Mouse (Mus musculus) embryonic facial prominence, embryonic 15.5 days (tissue): ENCODE measurements around the gene Kif18a. TPM values are rescaled to one million over a fixed set of nuclear protein-coding genes. Genes with fewer than 3 reads are reported as not detected.

Source experiments
- ATAC-seq: fragments of 200-750 bp; cut with Nextera tagmentation; 2 replicates; pipeline ENCODE4 v1.8.0; 2017; ENCODE audit warnings: low read depth, moderate TSS enrichment; ENCODE audit not compliant: insufficient number of reproducible peaks, low FRiP score, low TSS enrichment
- H3K27ac ChIP-seq: fragments of 300-500 bp; sonication (generic); replicated peaks from 2 replicates; pipeline ENCODE4 v1.5.1; 2015; ENCODE audit warnings: mild to moderate bottlenecking, inconsistent platforms
- H3K27me3 ChIP-seq: fragments of 300-500 bp; sonication (generic); 2 replicates; pipeline ENCODE4 v1.6.1; 2015; ENCODE audit warnings: inconsistent platforms
- H3K36me3 ChIP-seq: fragments of 300-500 bp; sonication (generic); 2 replicates; pipeline ENCODE4 v1.6.1; 2015; ENCODE audit warnings: mild to moderate bottlenecking, inconsistent platforms
- H3K4me1 ChIP-seq: fragments of 300-500 bp; sonication (generic); 2 replicates; pipeline ENCODE4 v1.6.1; 2015; ENCODE audit warnings: inconsistent platforms
- H3K4me2 ChIP-seq: fragments of 300-500 bp; sonication (generic); replicated peaks from 2 replicates; pipeline ENCODE4 v1.6.1; 2015; ENCODE audit warnings: mild to moderate bottlenecking, inconsistent platforms
- H3K4me3 ChIP-seq: fragments of 300-500 bp; sonication (generic); replicated peaks from 2 replicates; pipeline ENCODE4 v1.5.1; 2015; ENCODE audit warnings: mild to moderate bottlenecking, inconsistent platforms
- H3K9ac ChIP-seq: fragments of 300-500 bp; sonication (generic); 2 replicates; pipeline ENCODE4 v1.6.1; 2015; ENCODE audit warnings: inconsistent platforms
- H3K9me3 ChIP-seq: fragments of 300-500 bp; sonication (generic); replicated peaks from 2 replicates; pipeline ENCODE4 v1.6.1; 2016; ENCODE audit warnings: inconsistent platforms
- WGBS: fragments of 180-500 bp; shearing (Covaris S2); methylation state at CpG from one replicate; pipeline ENCODE4 v1.1.7; 2015; 5-methylcytosine and 5-hydroxymethylcytosine counted together
- polyA plus RNA-seq: library from polyadenylated mRNA; unstranded; fragments of >200 nt; fragmentation: Nextera tagmentation; extraction: Ambion mirVana; gene quantifications from 2 replicates; pipeline ENCODE4 v1.2.1, GENCODE M21; 2015

Gene Kif18a
- polyA plus RNA-seq, 1 experiment from 2014 or later, result 15.3 TPM

DNA sequence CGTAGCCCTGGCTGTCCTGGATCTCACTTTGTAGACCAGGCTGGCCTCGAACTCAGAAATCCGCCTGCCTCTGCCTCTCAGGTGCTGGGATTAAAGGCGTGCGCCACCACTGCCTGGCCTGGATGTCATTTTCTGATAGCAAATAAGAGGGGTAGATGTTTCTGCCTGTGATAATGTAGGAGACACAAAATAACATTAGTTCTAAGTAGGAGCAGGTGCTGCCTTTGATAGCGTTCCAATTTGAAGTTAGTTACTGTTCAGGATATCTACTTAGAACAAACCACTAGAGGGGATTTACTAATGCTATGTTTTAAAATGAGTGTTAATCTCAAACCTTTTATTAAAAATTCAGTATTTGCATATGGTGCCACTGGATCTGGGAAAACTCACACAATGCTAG is 8.8 kb downstream of the Kif18a start:
- ATAC-seq, result no peak

DNA sequence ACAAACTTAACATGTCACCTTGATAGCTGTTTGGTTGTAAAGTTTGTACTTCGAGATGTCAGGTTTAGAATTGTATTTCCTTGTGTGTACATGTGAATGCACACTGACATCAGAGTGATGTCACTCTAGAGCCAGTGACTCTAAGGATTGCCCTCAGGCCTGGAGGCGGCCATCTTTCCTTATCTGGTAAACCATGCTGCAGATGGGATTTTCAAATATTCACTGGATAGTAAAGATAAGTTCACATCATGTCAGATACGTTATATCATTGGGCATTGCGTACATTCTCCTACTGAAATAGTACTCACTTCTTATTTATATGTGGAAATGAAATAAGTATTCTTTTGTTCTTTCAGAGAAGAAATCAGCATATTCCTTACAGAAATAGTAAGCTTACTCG is 15.7 kb downstream of the Kif18a start:
- H3K4me3 ChIP-seq, result no peak overlapping the region
- peaks cover 22% of the 10 kb centered on the region; the same call in 1 of the 2 replicates for H3K36me3 ChIP-seq
- 90% methylated on average over 5 of the region's 5 CpGs for WGBS
- ATAC-seq, result no peak
- no peaks in the 10 kb centered on the region for H3K4me1 ChIP-seq
- H3K9me3 ChIP-seq, result no peaks in the 10 kb centered on the region
- H3K27me3 ChIP-seq, result no peaks in the 10 kb centered on the region
- H3K27ac ChIP-seq, result no peak overlapping the region
- no peak overlapping the region for H3K4me2 ChIP-seq
- no peak overlapping the region for H3K9ac ChIP-seq

More for the DNA sequence above, 8.8 kb downstream of the Kif18a start:
- Histone ChIP-seq H3K9me3 (no peaks in the 10 kb centered on the region), H3K27ac (no peak overlapping the region), H3K4me2 (no peak overlapping the region), H3K9ac (no peak overlapping the region), H3K27me3 (no peaks in the 10 kb centered on the region), H3K36me3 (peaks cover 21% of the 10 kb centered on the region; the same call in 1 of the 2 replicates), H3K4me1 (no peaks in the 10 kb centered on the region), H3K4me3 (no peak overlapping the region)
- WGBS, result 95% methylated on average over 6 of the region's 6 CpGs

DNA sequence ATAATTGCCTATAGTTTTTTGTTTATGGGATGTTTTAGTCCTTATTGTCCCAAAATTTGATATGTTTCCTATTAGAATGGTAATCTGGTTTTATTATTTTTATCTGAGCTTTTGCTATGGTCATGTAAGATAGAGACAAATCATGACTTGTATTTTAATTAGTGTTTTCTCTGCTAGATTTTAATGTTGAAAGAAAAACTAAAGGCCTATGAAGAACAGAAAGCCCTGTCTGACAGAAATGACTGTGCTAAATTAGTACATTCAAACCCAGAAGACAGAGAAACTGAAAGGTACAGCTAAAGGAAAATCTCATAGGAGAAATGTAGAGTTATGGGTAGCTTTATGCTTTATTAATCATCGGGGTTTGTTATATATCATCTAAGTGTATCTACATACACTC is 17.6 kb downstream of the Kif18a start:
- Histone ChIP-seq H3K4me1 (no peaks in the 10 kb centered on the region), H3K36me3 (peaks cover 11% of the 10 kb centered on the region; the same call in 1 of the 2 replicates), H3K4me2 (no peak overlapping the region), H3K27me3 (no peaks in the 10 kb centered on the region), H3K27ac (no peak overlapping the region), H3K4me3 (no peak overlapping the region), H3K9me3 (no peaks in the 10 kb centered on the region), H3K9ac (no peak overlapping the region)
- WGBS, result 95% methylated on average over 1 of the region's 1 CpGs
- ATAC-seq, result no peak

DNA sequence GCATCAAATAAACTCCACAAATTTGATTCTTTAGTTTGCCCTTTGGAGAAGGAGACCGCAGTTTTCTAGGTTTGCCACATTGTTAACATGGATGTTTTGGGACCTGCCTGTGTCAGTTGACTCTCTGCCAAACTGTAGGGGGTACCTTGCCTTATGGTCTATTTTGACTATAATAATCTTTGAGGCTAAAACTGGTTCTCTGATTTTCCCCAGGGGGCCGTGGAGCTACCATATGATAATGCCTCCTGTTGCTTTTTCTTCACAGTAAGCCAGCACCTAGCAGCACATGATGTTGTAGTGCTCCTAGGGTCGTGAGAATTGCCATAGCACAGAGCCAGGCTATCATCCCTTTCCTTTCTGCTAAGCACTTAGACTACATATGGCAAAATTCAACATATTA is 21.7 kb downstream of the Kif18a start:
- WGBS, result 92% methylated on average over 3 of the region's 3 CpGs
- H3K27ac ChIP-seq, result no peak overlapping the region
- H3K4me3 ChIP-seq, result no peak overlapping the region

DNA sequence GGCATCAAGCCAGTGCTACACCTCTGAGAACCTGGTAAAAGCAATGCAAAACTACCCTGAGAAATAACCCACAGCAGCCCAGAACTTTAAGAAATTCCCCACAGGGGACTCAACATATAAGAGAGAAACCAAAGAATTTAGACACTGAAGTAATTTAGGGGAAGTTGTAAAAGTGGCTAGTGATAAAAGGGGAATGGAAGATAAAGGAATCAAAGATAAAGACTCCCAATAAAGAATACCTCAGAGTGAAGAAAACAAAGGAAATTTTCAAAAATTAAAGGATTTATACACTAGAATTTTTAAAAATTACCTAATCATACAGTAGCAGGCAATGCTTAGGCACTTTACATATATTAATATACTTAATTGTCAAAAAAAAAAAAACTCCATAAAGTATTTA is 23.1 kb downstream of the Kif18a start:
- no peaks in the 10 kb centered on the region for H3K36me3 ChIP-seq
- no peaks in the 10 kb centered on the region for H3K9me3 ChIP-seq
- no peaks in the 10 kb centered on the region for H3K4me1 ChIP-seq
- H3K9ac ChIP-seq, result no peak overlapping the region
- no peaks in the 10 kb centered on the region for H3K27me3 ChIP-seq
- no peak overlapping the region for H3K4me3 ChIP-seq
- no peak for ATAC-seq
- no peak overlapping the region for H3K27ac ChIP-seq
- no peak overlapping the region for H3K4me2 ChIP-seq

More for the DNA sequence above, 21.7 kb downstream of the Kif18a start:
- H3K9ac ChIP-seq, result no peak overlapping the region
- no peak overlapping the region for H3K4me2 ChIP-seq
- no peaks in the 10 kb centered on the region for H3K4me1 ChIP-seq
- no peaks in the 10 kb centered on the region for H3K27me3 ChIP-seq
- no peaks in the 10 kb centered on the region for H3K36me3 ChIP-seq
- H3K9me3 ChIP-seq, result no peaks in the 10 kb centered on the region
- ATAC-seq, result no peak

DNA sequence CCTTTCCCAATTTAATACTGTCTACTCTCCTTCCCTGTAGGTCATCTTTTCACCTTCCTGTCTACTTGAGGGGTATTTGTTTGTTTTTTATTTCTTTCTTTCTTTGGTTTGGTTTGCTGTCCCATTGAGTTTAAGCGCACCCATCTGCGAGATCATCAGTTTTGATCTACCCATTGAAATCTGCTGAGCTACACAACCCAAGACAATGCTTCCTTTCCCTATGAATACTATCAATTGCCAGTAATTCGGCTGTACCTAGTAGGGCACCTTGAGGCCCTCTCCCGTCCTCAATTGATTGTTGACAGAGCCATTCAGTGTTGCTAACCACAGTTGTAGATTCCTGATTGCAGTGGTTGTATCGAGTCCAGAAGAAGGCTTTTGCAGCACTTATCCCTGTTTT is 30.8 kb downstream of the Kif18a start:
- ATAC-seq, result no peak
- H3K27ac ChIP-seq, result no peak overlapping the region
- no peaks in the 10 kb centered on the region for H3K9me3 ChIP-seq
- no peaks in the 10 kb centered on the region for H3K27me3 ChIP-seq
- H3K9ac ChIP-seq, result no peak overlapping the region
- peaks cover 11% of the 10 kb centered on the region for H3K36me3 ChIP-seq
- no peak overlapping the region for H3K4me3 ChIP-seq
- WGBS, result 92% methylated on average over 5 of the region's 5 CpGs
- H3K4me2 ChIP-seq, result no peak overlapping the region
- H3K4me1 ChIP-seq, result no peaks in the 10 kb centered on the region

DNA sequence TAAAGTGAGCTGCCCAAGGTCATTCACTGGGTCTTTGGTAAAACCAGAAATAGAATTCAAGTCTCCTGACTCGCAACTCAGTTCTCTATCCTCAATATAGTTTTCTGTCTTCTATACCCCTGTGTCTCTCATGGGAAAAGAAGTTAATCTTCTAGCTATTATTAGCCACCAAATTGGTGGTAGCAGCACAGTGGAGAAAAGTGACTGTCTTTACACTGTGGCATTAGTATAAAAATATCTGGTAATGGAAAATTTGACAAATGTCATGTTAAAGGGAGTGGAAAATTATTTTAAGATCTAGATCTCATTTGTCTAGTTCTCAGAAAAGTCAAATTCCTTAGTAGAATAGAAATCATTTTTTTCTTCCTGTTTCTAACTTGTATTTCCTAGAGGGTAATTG is 51.3 kb downstream of the Kif18a start:
- WGBS, result 86% methylated on average over 1 of the region's 1 CpGs
- Histone ChIP-seq H3K4me2 (no peak overlapping the region), H3K27ac (no peak overlapping the region), H3K36me3 (peaks cover 6% of the 10 kb centered on the region), H3K9ac (no peak overlapping the region), H3K4me3 (no peak overlapping the region), H3K9me3 (no peaks in the 10 kb centered on the region), H3K27me3 (no peaks in the 10 kb centered on the region), H3K4me1 (no peaks in the 10 kb centered on the region)
- ATAC-seq, result no peak

DNA sequence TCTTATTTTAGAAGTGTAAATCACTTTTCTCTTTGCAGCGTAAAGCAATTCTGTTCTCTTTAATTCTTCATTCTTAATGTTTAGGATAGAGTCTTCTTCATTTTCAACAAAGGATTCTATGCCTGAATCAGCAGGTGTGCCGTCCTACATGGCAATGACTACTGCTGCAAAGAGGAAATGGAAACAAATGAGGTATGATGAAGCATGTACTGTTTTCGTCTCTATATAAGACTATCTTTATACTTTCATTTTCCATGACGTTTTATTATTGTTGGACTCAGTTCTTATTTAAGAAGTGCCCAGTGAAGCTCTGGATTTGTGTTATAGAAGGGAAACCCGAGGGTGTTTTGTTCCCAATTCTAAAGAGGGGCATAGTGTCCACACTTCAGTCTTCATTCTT is 53.7 kb downstream of the Kif18a start:
- no peak overlapping the region for H3K4me3 ChIP-seq
- H3K4me1 ChIP-seq, result no peaks in the 10 kb centered on the region
- no peaks in the 10 kb centered on the region for H3K27me3 ChIP-seq
- no peak overlapping the region for H3K9ac ChIP-seq
- no peak overlapping the region for H3K4me2 ChIP-seq
- H3K36me3 ChIP-seq, result peaks cover 8% of the 10 kb centered on the region
- 95% methylated on average over 5 of the region's 5 CpGs for WGBS
- ATAC-seq, result no peak
- no peaks in the 10 kb centered on the region for H3K9me3 ChIP-seq
- no peak overlapping the region for H3K27ac ChIP-seq

DNA sequence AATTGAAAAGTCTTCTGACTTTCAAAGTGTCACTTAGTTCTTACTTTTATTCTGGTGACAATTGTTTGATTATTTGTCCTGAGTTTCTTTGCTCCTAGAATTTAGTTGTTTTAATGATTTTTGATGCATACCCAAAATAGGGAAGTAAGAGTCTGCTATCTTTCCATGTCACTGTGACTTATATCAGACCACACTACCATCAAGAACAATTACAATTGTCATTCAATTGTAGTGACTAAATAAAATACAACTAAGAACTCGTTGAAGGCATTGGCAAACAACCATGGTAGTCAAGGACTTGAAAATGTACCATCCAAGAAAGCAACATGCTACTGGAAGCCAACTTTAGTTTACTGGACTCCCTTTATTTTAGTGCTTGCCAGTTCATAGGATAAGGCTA is 55.2 kb downstream of the Kif18a start:
- H3K4me1 ChIP-seq, result no peaks in the 10 kb centered on the region
- H3K27me3 ChIP-seq, result no peaks in the 10 kb centered on the region
- H3K4me2 ChIP-seq, result no peak overlapping the region
- H3K36me3 ChIP-seq, result peaks cover 7% of the 10 kb centered on the region; the same call in 1 of the 2 replicates
- no peak for ATAC-seq
- no peaks in the 10 kb centered on the region for H3K9me3 ChIP-seq
- no peak overlapping the region for H3K9ac ChIP-seq
- 93% methylated on average over 1 of the region's 1 CpGs for WGBS
- no peak overlapping the region for H3K27ac ChIP-seq
- H3K4me3 ChIP-seq, result no peak overlapping the region

DNA sequence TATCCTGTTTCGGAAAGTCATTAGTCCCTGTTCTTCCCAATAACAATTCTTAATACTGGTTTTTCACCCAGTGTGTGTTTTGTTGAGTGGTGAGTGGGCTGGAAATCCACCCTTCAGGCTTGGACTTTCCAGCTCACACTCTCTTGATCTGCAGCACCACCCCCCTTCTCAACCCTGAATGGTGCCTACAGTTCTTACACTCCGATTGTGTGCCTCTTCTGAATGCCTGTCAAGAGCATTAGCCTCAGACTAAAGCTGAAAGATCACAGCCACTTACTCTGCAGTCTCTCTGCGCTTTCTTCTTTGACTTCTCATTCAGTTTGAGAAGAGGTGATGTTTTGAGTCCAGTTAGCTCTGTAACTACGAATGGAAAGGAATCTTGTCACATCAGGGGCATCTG is 64.8 kb downstream of the Kif18a start:
- Histone ChIP-seq H3K9me3 (no peaks in the 10 kb centered on the region), H3K4me1 (no peaks in the 10 kb centered on the region), H3K4me3 (no peak overlapping the region), H3K4me2 (no peak overlapping the region), H3K36me3 (no peaks in the 10 kb centered on the region), H3K9ac (no peak overlapping the region), H3K27me3 (no peaks in the 10 kb centered on the region), H3K27ac (no peak overlapping the region)
- no peak for ATAC-seq
- 72% methylated on average over 4 of the region's 4 CpGs for WGBS

DNA sequence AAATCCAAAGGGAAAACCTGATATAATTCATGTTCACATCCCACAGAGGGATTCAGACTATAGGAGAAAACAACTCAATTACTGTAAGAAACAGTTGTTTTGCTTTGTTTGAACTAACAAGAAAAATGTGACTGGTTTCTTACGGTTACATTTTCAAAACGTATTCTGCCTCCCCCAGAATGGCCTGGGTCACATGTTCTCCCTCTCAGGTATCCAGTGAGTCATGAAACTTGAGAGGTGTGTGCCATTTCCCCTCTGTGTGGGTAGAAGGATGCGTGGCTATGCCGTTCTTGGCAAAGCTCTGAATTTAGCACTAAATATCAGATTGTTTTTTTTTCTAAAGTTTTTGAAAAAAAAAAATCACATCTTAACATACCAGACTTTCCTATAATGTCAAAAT is 68.2 kb downstream of the Kif18a start:
- H3K27me3 ChIP-seq, result no peaks in the 10 kb centered on the region
- no peak overlapping the region for H3K4me2 ChIP-seq
- H3K9ac ChIP-seq, result no peak overlapping the region
- H3K9me3 ChIP-seq, result no peaks in the 10 kb centered on the region
- no peak overlapping the region for H3K27ac ChIP-seq
- no peaks in the 10 kb centered on the region for H3K36me3 ChIP-seq
- H3K4me1 ChIP-seq, result no peaks in the 10 kb centered on the region
- no peak for ATAC-seq
- H3K4me3 ChIP-seq, result no peak overlapping the region
- WGBS, result 31% methylated on average over 4 of the region's 4 CpGs

DNA sequence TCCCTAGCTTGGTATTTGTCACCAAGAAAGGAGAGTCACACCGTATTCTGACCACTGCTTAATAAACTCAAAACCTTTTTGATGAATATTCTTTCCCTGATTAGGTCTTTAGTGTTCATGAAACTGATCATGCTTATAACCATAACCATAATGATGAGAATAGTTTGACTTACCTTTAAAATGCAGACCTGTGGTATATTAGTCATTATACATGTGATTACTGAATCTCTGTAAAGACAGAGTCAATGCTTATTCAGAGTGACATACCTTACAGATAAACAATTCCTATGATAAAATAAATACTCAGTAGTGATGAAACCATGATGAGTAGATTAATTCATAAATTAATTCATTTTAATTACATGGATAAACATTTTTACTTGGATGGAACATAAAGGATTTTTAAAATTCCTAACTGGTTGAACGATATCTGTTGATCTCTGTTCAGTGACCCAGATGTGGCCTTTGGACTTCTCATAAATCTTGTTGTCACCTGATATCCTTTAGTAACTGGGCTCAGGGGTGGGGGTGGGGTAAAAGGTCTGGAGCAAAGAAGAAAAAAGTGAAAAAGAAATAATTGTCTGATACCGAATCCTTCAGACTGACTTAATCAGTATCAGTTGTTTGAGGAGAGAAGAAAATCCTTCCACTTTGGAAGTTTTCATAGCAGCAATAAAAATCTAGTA is 78.1 kb downstream of the Kif18a start:
- Histone ChIP-seq H3K4me3 (no peak overlapping the region), H3K4me2 (no peak overlapping the region), H3K9me3 (no peaks in the 10 kb centered on the region), H3K9ac (no peak overlapping the region), H3K4me1 (no peaks in the 10 kb centered on the region), H3K27me3 (no peaks in the 10 kb centered on the region), H3K27ac (no peak overlapping the region), H3K36me3 (no peaks in the 10 kb centered on the region)
- WGBS, result 28% methylated on average over 3 of the region's 3 CpGs
- ATAC-seq, result no peak
